Mouse (Mus musculus) heart, postnatal 0 days (tissue): ENCODE measurements around the gene Parp16.

ENCODE experiments used
- CTCF ChIP-seq: IDR thresholded peaks from 2 replicates; pipeline ENCODE4 v1.5.1; 2016; ENCODE audit warnings: antibody characterized with exemption, control low read depth, low read depth
- EP300 ChIP-seq: IDR thresholded peaks from 2 replicates; pipeline ENCODE4 v1.6.1; 2016; ENCODE audit warnings: antibody characterized with exemption, low read depth

- TF ChIP-seq CTCF (no peak), EP300 (no peak)
Measured at GRCm38 (mm10) chr9:65243249-65243648, 48.1 kb downstream of the Parp16 start.
